ENCODE assay signal across 8 mouse cellular contexts in genomic region chr10:121642054-121642947, GRCm38 (mm10). TPM values are rescaled to one million over a fixed set of nuclear protein-coding genes. Genes with fewer than 3 reads are reported as not detected.
DNase-seq lines count a peak whose midpoint lies in the region; ATAC-seq and TF ChIP-seq lines count a peak whose summit lies in the region.

No protein-coding gene starts in this region.

- H3K9me3 ChIP-seq in liver, embryonic 11.5 days (ENCODE audit: control insufficient read depth, low read length) = no peaks in the 10 kb centered on the region

- TF ChIP-seq CTCF in cerebellum, adult 2 months (IDR thresholded peaks at IDR 0.05; ENCODE audit: borderline replicate concordance, insufficient read depth, low read depth, low read length) = no peak
- no peak for TF ChIP-seq CTCF in embryonic fibroblast, embryonic 13.5 days (IDR thresholded peaks at IDR 0.05; ENCODE audit: borderline replicate concordance, insufficient read depth, low read length)
- TF ChIP-seq CTCF in olfactory bulb, adult 2 months (IDR thresholded peaks at IDR 0.05; ENCODE audit: insufficient read depth, low read depth, low read length) = no peak

- peak; percentile 8 to 35 for DNase-seq in cerebellum, adult 2 months
- DNase-seq in cerebellum, adult 11-12 months = no peak
- peak; percentile 16 to 23 for DNase-seq in B cell, adult 2 months
- peak; percentile 36 for DNase-seq in liver, embryonic 11.5 days (ENCODE audit: low spot score)
- no peak for DNase-seq in frontal cortex, adult 2 months (ENCODE audit: extremely low spot score in 1 of 2, low spot score in 1 of 2)
- no peak for DNase-seq in gastrocnemius, postnatal 4 days (ENCODE audit: low spot score in 2 of 2)

- H3K9ac ChIP-seq in liver, embryonic 11.5 days (ENCODE audit: low read depth, low read length) = 0 out of 2 replicates have a peak overlapping the region, but pooled peaks have one; percentile 40

- no peaks in the 10 kb centered on the region for H3K4me1 ChIP-seq in cerebellum, adult 2 months (ENCODE audit: control insufficient read depth, insufficient read depth, low read length)
- H3K4me1 ChIP-seq in embryonic fibroblast, embryonic 13.5 days (ENCODE audit: control insufficient read depth, insufficient read depth, low read length) = peaks cover 7% of the 10 kb centered on the region; the same call in 1 of the 2 replicates
- H3K4me1 ChIP-seq in liver, embryonic 11.5 days (replicated peaks; ENCODE audit: control insufficient read depth, insufficient read depth, low read length) = peaks cover 9% of the 10 kb centered on the region
- H3K4me1 ChIP-seq in olfactory bulb, adult 2 months (ENCODE audit: control insufficient read depth, insufficient read depth, low read length) = peaks cover 15% of the 10 kb centered on the region

- no peaks in the 10 kb centered on the region; the same call in 1 of the 2 replicates for H3K27me3 ChIP-seq in cerebellum, adult 2 months (ENCODE audit: control insufficient read depth, insufficient read depth, low read length)
- H3K27me3 ChIP-seq in liver, embryonic 11.5 days (replicated peaks; ENCODE audit: control insufficient read depth, insufficient read depth, low read length) = peaks cover 26% of the 10 kb centered on the region

- ATAC-seq in liver, embryonic 11.5 days (replicated peaks; ENCODE audit: low FRiP score) = no peak

- 8% methylated on average over 28 of the region's 28 CpGs for WGBS in cerebellum, adult 2 months
- WGBS in liver, embryonic 11.5 days = 7% methylated on average over 28 of the region's 28 CpGs
- WGBS in olfactory bulb, adult 2 months = 11% methylated on average over 28 of the region's 28 CpGs

- no peak for TF ChIP-seq POLR2A in cerebellum, adult 2 months (IDR thresholded peaks at IDR 0.05; ENCODE audit: borderline replicate concordance, insufficient read depth, low read length)
- no peak for TF ChIP-seq POLR2A in embryonic fibroblast, embryonic 13.5 days (IDR thresholded peaks at IDR 0.05; ENCODE audit: low read depth, low read length)
- no peak for TF ChIP-seq POLR2A in olfactory bulb, adult 2 months (IDR thresholded peaks at IDR 0.05; ENCODE audit: insufficient read depth, low read depth, low read length)

- no peaks in the 10 kb centered on the region for H3K36me3 ChIP-seq in liver, embryonic 11.5 days (ENCODE audit: control insufficient read depth, insufficient read depth, low read length)

- peak overlapping the region; percentile 99 for H3K4me2 ChIP-seq in liver, embryonic 11.5 days

- H3K4me3 ChIP-seq in cerebellum, adult 2 months (replicated peaks; ENCODE audit: insufficient read depth, low read depth, low read length) = peak overlapping the region; percentile 65
- H3K4me3 ChIP-seq in embryonic fibroblast, embryonic 13.5 days (ENCODE audit: insufficient read depth, low read length) = peak overlapping the region; percentile 22
- H3K4me3 ChIP-seq in liver, embryonic 11.5 days (ENCODE audit: low read depth, low read length) = peak overlapping the region; percentile 65
- peak overlapping the region; percentile 54 for H3K4me3 ChIP-seq in olfactory bulb, adult 2 months (ENCODE audit: insufficient read depth, low read depth, low read length)

- H3K27ac ChIP-seq in cerebellum, adult 2 months (ENCODE audit: insufficient read depth, low read length) = no peak overlapping the region
- H3K27ac ChIP-seq in embryonic fibroblast, embryonic 13.5 days (ENCODE audit: insufficient read depth, low read length) = no peak overlapping the region
- no peak overlapping the region for H3K27ac ChIP-seq in liver, embryonic 11.5 days (ENCODE audit: low read depth, low read length)
- no peak overlapping the region for H3K27ac ChIP-seq in olfactory bulb, adult 2 months (ENCODE audit: insufficient read depth, low read depth, low read length)

RNA-seq across cellular contexts. Expression of gene D930020B18Rik, which starts 0.9 kb away (rescaled TPM):
- polyA plus RNA-seq in cerebellum, adult 2 months (2012; rRNA removed) = 0.67 and 0.87 TPM in 2 replicates
- not detected in 2 replicates for polyA plus RNA-seq in embryonic fibroblast, embryonic 13.5 days (2011; ENCODE audit: insufficient read length, low read depth, missing spikeins)
- 0.39 TPM in 1 of 2 replicates, not detected in the other for polyA plus RNA-seq in liver, embryonic 11.5 days (2014; fragmentation: Nextera tagmentation; extraction: Ambion mirVana)
- polyA plus RNA-seq in olfactory bulb, adult 2 months (2012; ENCODE audit: insufficient read depth, insufficient read length, low replicate concordance, missing spikeins) = not detected in 2 replicates
- 0.61 and 0.72 TPM in 2 replicates for polyA plus RNA-seq in frontal cortex, adult 2 months (2012; rRNA removed)
- total RNA-seq in gastrocnemius, postnatal 4 days (2021) = not detected

RNA-seq across cellular contexts. Expression of gene Xpot, which starts 16.2 kb away (rescaled TPM):
- polyA plus RNA-seq in cerebellum, adult 2 months (2012; rRNA removed) = 64.9 and 68.8 TPM in 2 replicates
- polyA plus RNA-seq in embryonic fibroblast, embryonic 13.5 days (2011; ENCODE audit: insufficient read length, low read depth, missing spikeins) = 118 and 154 TPM in 2 replicates
- polyA plus RNA-seq in liver, embryonic 11.5 days (2014; fragmentation: Nextera tagmentation; extraction: Ambion mirVana) = 103 and 114 TPM in 2 replicates
- polyA plus RNA-seq in olfactory bulb, adult 2 months (2012; ENCODE audit: insufficient read depth, insufficient read length, low replicate concordance, missing spikeins) = not detected in 2 replicates
- polyA plus RNA-seq in frontal cortex, adult 2 months (2012; rRNA removed) = 71.6 and 72.6 TPM in 2 replicates
- 10 to 100 TPM; 36.0 to 45.6 TPM for total RNA-seq in gastrocnemius, postnatal 4 days (2021)

RNA-seq across cellular contexts. Expression of gene Tbk1, which starts 55.7 kb away (rescaled TPM):
- 42.1 and 44.8 TPM in 2 replicates for polyA plus RNA-seq in cerebellum, adult 2 months (2012; rRNA removed)
- 35.3 and 39.0 TPM in 2 replicates for polyA plus RNA-seq in embryonic fibroblast, embryonic 13.5 days (2011; ENCODE audit: insufficient read length, low read depth, missing spikeins)
- polyA plus RNA-seq in liver, embryonic 11.5 days (2014; fragmentation: Nextera tagmentation; extraction: Ambion mirVana) = 32.0 and 32.1 TPM in 2 replicates
- polyA plus RNA-seq in olfactory bulb, adult 2 months (2012; ENCODE audit: insufficient read depth, insufficient read length, low replicate concordance, missing spikeins) = 288 TPM in 1 of 2 replicates, not detected in the other
- polyA plus RNA-seq in frontal cortex, adult 2 months (2012; rRNA removed) = 45.2 and 50.4 TPM in 2 replicates
- total RNA-seq in gastrocnemius, postnatal 4 days (2021) = 10 to 100 TPM; 20.7 to 24.8 TPM

Comparison
In these comparisons a context has a peak if more than half of its experiments do, and no peak if none do; other contexts are left out.
1. DNase-seq: peak in cerebellum, adult 2 months (2 of 2), B cell, adult 2 months (2 of 2) and liver, embryonic 11.5 days (single experiment); none in cerebellum, adult 11-12 months (single experiment), frontal cortex, adult 2 months (0 of 2) and gastrocnemius, postnatal 4 days (0 of 2).
2. Peak in every context shown above with its lines, with median percentiles within 50 percentile points of each other: H3K4me3 ChIP-seq.